Mouse (Mus musculus): ENCODE results near the gene Nyx. TPM values are rescaled to one million over a fixed set of nuclear protein-coding genes. Genes with fewer than 3 reads are reported as not detected.

Gene Nyx
- total and polyA plus RNA-seq, 2 experiments from 2014 or later, result 0.32 to 0.33 TPM

GRCm38 (mm10) chrX:13482576-13482975 is 16.7 kb downstream of the Nyx start:
- DNase-seq (ENCODE audit: low spot score), result no peak
- TF ChIP-seq CTCF (IDR thresholded peaks at IDR 0.05), result no peak
- H3K4me3 ChIP-seq (ENCODE audit: low read depth, low read length), result no peak overlapping the region
- H3K9ac ChIP-seq (replicated peaks; ENCODE audit: low read length, poor library complexity, severe bottlenecking), result no peak overlapping the region
- ATAC-seq (ENCODE audit: low FRiP score), result no peak
- no peak overlapping the region for H3K27ac ChIP-seq (ENCODE audit: low read depth, low read length)
- H3K4me1 ChIP-seq (ENCODE audit: insufficient read depth, low read length), result no peaks in the 10 kb centered on the region
- H3K4me2 ChIP-seq (ENCODE audit: low read depth, low read length, poor library complexity, severe bottlenecking), result no peak overlapping the region
- 69% methylated on average over 1 of the region's 1 CpGs for WGBS
- no peaks in the 10 kb centered on the region; the same call in 1 of the 2 replicates for H3K27me3 ChIP-seq (ENCODE audit: insufficient read depth, low read length)
- H3K36me3 ChIP-seq (ENCODE audit: insufficient read depth, low read length), result no peaks in the 10 kb centered on the region
- H3K9me3 ChIP-seq (ENCODE audit: low read length), result no peaks in the 10 kb centered on the region

GRCm38 (mm10) chrX:13484447-13484846 is 18.5 kb downstream of the Nyx start:
- Histone ChIP-seq H3K9me3 (ENCODE audit: low read length) (no peaks in the 10 kb centered on the region), H3K27me3 (ENCODE audit: insufficient read depth, low read length) (no peaks in the 10 kb centered on the region), H3K4me3 (ENCODE audit: low read depth, low read length) (no peak overlapping the region), H3K9ac (replicated peaks; ENCODE audit: low read length, poor library complexity, severe bottlenecking) (no peak overlapping the region), H3K4me1 (ENCODE audit: insufficient read depth, low read length) (no peaks in the 10 kb centered on the region), H3K27ac (ENCODE audit: low read depth, low read length) (no peak overlapping the region), H3K36me3 (ENCODE audit: insufficient read depth, low read length) (no peaks in the 10 kb centered on the region), H3K4me2 (ENCODE audit: low read depth, low read length, poor library complexity, severe bottlenecking) (no peak overlapping the region)
- ATAC-seq (ENCODE audit: low FRiP score), result no peak
- no peak for TF ChIP-seq CTCF (IDR thresholded peaks at IDR 0.05)
- DNase-seq (ENCODE audit: low spot score), result no peak

GRCm38 (mm10) chrX:13489001-13489400 is 23.1 kb downstream of the Nyx start:
- Histone ChIP-seq H3K4me2 (ENCODE audit: low read depth, low read length, poor library complexity, severe bottlenecking) (no peak overlapping the region), H3K9me3 (ENCODE audit: low read length) (no peaks in the 10 kb centered on the region), H3K36me3 (ENCODE audit: insufficient read depth, low read length) (no peaks in the 10 kb centered on the region), H3K27ac (ENCODE audit: low read depth, low read length) (no peak overlapping the region), H3K9ac (replicated peaks; ENCODE audit: low read length, poor library complexity, severe bottlenecking) (no peak overlapping the region), H3K27me3 (ENCODE audit: insufficient read depth, low read length) (no peaks in the 10 kb centered on the region), H3K4me3 (ENCODE audit: low read depth, low read length) (no peak overlapping the region), H3K4me1 (ENCODE audit: insufficient read depth, low read length) (no peaks in the 10 kb centered on the region)
- ATAC-seq (ENCODE audit: low FRiP score) (no peak), DNase-seq (ENCODE audit: low spot score) (no peak)
- TF ChIP-seq CTCF (IDR thresholded peaks at IDR 0.05), result no peak
- WGBS, result 76% methylated on average over 3 of the region's 3 CpGs

GRCm38 (mm10) chrX:13489761-13490160 is 23.9 kb downstream of the Nyx start:
- H3K9me3 ChIP-seq (ENCODE audit: low read length), result no peaks in the 10 kb centered on the region

GRCm38 (mm10) chrX:13490941-13491340 is 25.0 kb downstream of the Nyx start:
- Histone ChIP-seq H3K27me3 (ENCODE audit: insufficient read depth, low read length) (no peaks in the 10 kb centered on the region), H3K27ac (ENCODE audit: low read depth, low read length) (no peak overlapping the region), H3K9me3 (ENCODE audit: low read length) (no peaks in the 10 kb centered on the region), H3K9ac (replicated peaks; ENCODE audit: low read length, poor library complexity, severe bottlenecking) (no peak overlapping the region), H3K36me3 (ENCODE audit: insufficient read depth, low read length) (no peaks in the 10 kb centered on the region), H3K4me3 (ENCODE audit: low read depth, low read length) (no peak overlapping the region), H3K4me1 (ENCODE audit: insufficient read depth, low read length) (no peaks in the 10 kb centered on the region), H3K4me2 (ENCODE audit: low read depth, low read length, poor library complexity, severe bottlenecking) (no peak overlapping the region)
- no peak for TF ChIP-seq CTCF (IDR thresholded peaks at IDR 0.05)
- WGBS, result 74% methylated on average over 3 of the region's 3 CpGs
- DNase-seq (ENCODE audit: low spot score) (no peak), ATAC-seq (ENCODE audit: low FRiP score) (no peak)

More at GRCm38 (mm10) chrX:13489761-13490160, 23.9 kb downstream of the Nyx start:
- no peak for ATAC-seq (ENCODE audit: low FRiP score)
- no peaks in the 10 kb centered on the region for H3K4me1 ChIP-seq (ENCODE audit: insufficient read depth, low read length)
- H3K27ac ChIP-seq (ENCODE audit: low read depth, low read length), result no peak overlapping the region
- 100% methylated on average over 1 of the region's 1 CpGs for WGBS
- DNase-seq (ENCODE audit: low spot score), result no peak
- no peak for TF ChIP-seq CTCF (IDR thresholded peaks at IDR 0.05)
- H3K27me3 ChIP-seq (ENCODE audit: insufficient read depth, low read length), result no peaks in the 10 kb centered on the region
- H3K4me3 ChIP-seq (ENCODE audit: low read depth, low read length), result no peak overlapping the region
- H3K9ac ChIP-seq (replicated peaks; ENCODE audit: low read length, poor library complexity, severe bottlenecking), result no peak overlapping the region
- no peak overlapping the region for H3K4me2 ChIP-seq (ENCODE audit: low read depth, low read length, poor library complexity, severe bottlenecking)
- H3K36me3 ChIP-seq (ENCODE audit: insufficient read depth, low read length), result no peaks in the 10 kb centered on the region

- Histone ChIP-seq H3K4me3 (ENCODE audit: low read depth, low read length) (no peak overlapping the region), H3K36me3 (ENCODE audit: insufficient read depth, low read length) (no peaks in the 10 kb centered on the region), H3K9me3 (ENCODE audit: low read length) (no peaks in the 10 kb centered on the region), H3K27me3 (ENCODE audit: insufficient read depth, low read length) (no peaks in the 10 kb centered on the region), H3K4me1 (ENCODE audit: insufficient read depth, low read length) (no peaks in the 10 kb centered on the region), H3K4me2 (ENCODE audit: low read depth, low read length, poor library complexity, severe bottlenecking) (no peak overlapping the region), H3K9ac (replicated peaks; ENCODE audit: low read length, poor library complexity, severe bottlenecking) (no peak overlapping the region), H3K27ac (ENCODE audit: low read depth, low read length) (no peak overlapping the region)
- DNase-seq (ENCODE audit: low spot score), result no peak
- TF ChIP-seq CTCF (IDR thresholded peaks at IDR 0.05), result no peak
- no peak for ATAC-seq (ENCODE audit: low FRiP score)
These were observed 27.0 kb downstream of the Nyx start for GRCm38 (mm10) chrX:13492922-13493321.

All from midbrain, postnatal 0 days (tissue).